Mouse (Mus musculus) myocyte (in vitro differentiated cells): ENCODE measurements around the gene Nos1. TPM values are rescaled to one million over a fixed set of nuclear protein-coding genes. Genes with fewer than 3 reads are reported as not detected.

Experiments
- H3K27me3 ChIP-seq: one replicate; pipeline ENCODE4 v1.6.1; 2011; ENCODE audit not compliant: control insufficient read depth, insufficient read depth, insufficient read length
- H3K36me3 ChIP-seq: one replicate; pipeline ENCODE4 v1.6.1; 2011; ENCODE audit not compliant: control insufficient read depth, insufficient read depth
- H3K4me2 ChIP-seq: one replicate; pipeline ENCODE4 v1.6.1; 2011; ENCODE audit warnings: low read depth, control low read depth
- H3K4me3 ChIP-seq: one replicate; pipeline ENCODE4 v1.5.1; 2011; ENCODE audit warnings: mild to moderate bottlenecking, control low read depth, moderate library complexity
- H3K79me2 ChIP-seq: one replicate; pipeline ENCODE4 v1.6.1; 2011; ENCODE audit not compliant: control insufficient read depth, insufficient read depth
- H3ac ChIP-seq: one replicate; pipeline ENCODE4 v1.6.1; 2011; ENCODE audit not compliant: control insufficient read depth, insufficient read length
- CEBPB ChIP-seq: IDR thresholded peaks from 2 replicates; pipeline ENCODE4 v1.6.1; 2011; ENCODE audit warnings: mild to moderate bottlenecking, moderate library complexity; ENCODE audit not compliant: poor library complexity, insufficient read depth, severe bottlenecking
- E2F4 ChIP-seq: IDR thresholded peaks from one replicate; pipeline ENCODE4 v1.6.1; 2011; ENCODE audit warnings: mild to moderate bottlenecking, control low read depth, moderate library complexity; ENCODE audit not compliant: insufficient read depth
- MAX ChIP-seq: IDR thresholded peaks from one replicate; pipeline ENCODE4 v1.6.1; 2011; ENCODE audit warnings: low read depth, mild to moderate bottlenecking, control low read depth
- MYOD1 ChIP-seq, 3 experiments: IDR thresholded peaks; one replicate each; pipeline ENCODE4 v1.6.1; 2011; ENCODE audit warnings: control low read depth in 2 of 3, low read depth in 2 of 3, mild to moderate bottlenecking in 2 of 3, moderate library complexity in 1 of 3; ENCODE audit not compliant: insufficient read length in 2 of 3, control insufficient read depth in 1 of 3
- MYOG ChIP-seq, 3 experiments: IDR thresholded peaks; one replicate each; pipeline ENCODE4 v1.6.1; 2011; ENCODE audit warnings: control low read depth in 2 of 3, low read depth in 2 of 3, mild to moderate bottlenecking in 2 of 3; ENCODE audit not compliant: insufficient read length in 2 of 3, control insufficient read depth in 1 of 3, insufficient read depth in 1 of 3
- POLR2A ChIP-seq: IDR thresholded peaks from one replicate; pipeline ENCODE4 v1.6.1; 2011; ENCODE audit warnings: low read depth, mild to moderate bottlenecking, control low read depth, moderate library complexity; ENCODE audit not compliant: insufficient read length
- POLR2AphosphoS2 ChIP-seq: IDR thresholded peaks from one replicate; pipeline ENCODE4 v1.6.1; 2011; ENCODE audit warnings: low read depth, control low read depth; ENCODE audit not compliant: insufficient read length
- REST ChIP-seq: IDR thresholded peaks from one replicate; pipeline ENCODE4 v1.6.1; 2011; ENCODE audit warnings: mild to moderate bottlenecking, control low read depth, moderate library complexity; ENCODE audit not compliant: insufficient read depth, insufficient read length
- SRF ChIP-seq: IDR thresholded peaks from one replicate; pipeline ENCODE4 v1.6.1; 2011; ENCODE audit warnings: low read depth; ENCODE audit not compliant: control insufficient read depth, insufficient read length
- TCF12 ChIP-seq: IDR thresholded peaks from one replicate; pipeline ENCODE4 v1.6.1; 2011; ENCODE audit warnings: mild to moderate bottlenecking, control low read depth; ENCODE audit not compliant: poor library complexity, insufficient read depth, severe bottlenecking
- TCF3 ChIP-seq: IDR thresholded peaks from one replicate; pipeline ENCODE4 v1.6.1; 2011; ENCODE audit warnings: low read depth, control low read depth; ENCODE audit not compliant: insufficient read length
- USF1 ChIP-seq: IDR thresholded peaks from one replicate; pipeline ENCODE4 v1.6.1; 2011; ENCODE audit warnings: low read depth, mild to moderate bottlenecking, control low read depth, moderate library complexity
- polyA plus RNA-seq: library from polyadenylated mRNA; unstranded; fragments of >200 nt; fragmentation: generic; extraction: Trizol; gene quantifications from one replicate; pipeline ENCODE4 v1.2.1, GENCODE M21; 2012; ENCODE audit warnings: missing spikeins

Nos1 gene
- polyA plus RNA-seq, 1 experiment: 0.30 TPM

DNA sequence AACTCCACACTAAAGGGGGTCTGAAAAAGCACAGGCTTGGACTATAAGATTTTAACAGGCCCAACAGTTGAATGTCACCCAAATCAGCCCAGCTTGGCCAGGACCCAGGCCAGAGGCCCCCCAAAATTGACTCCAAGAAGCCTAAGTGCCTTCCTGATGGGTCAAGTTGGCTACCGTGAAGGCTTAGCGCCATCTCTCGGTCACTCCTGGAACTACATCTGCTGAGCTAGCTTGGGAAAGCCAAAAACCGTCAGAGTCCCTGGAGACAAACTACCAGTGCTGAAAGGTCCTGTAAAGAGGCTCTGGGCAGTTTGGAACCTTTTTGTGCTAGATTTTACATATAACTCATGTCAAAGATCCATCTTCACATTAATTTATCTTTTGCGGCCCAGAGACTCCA is 56.1 kb downstream of the Nos1 start:
- H3ac ChIP-seq: no peak overlapping the region
- H3K4me2 ChIP-seq: no peak overlapping the region
- no peaks in the 10 kb centered on the region for H3K79me2 ChIP-seq
- no peaks in the 10 kb centered on the region for H3K27me3 ChIP-seq
- no peaks in the 10 kb centered on the region for H3K36me3 ChIP-seq
- no peak overlapping the region for H3K4me3 ChIP-seq
- TF ChIP-seq POLR2A (no peak), MYOD1 (IDR thresholded peaks at IDR 0.05; ENCODE audit: control insufficient read depth in 1 of 3, insufficient read length in 2 of 3, low read depth in 2 of 3) (no peak), E2F4 (no peak), TCF3 (no peak), SRF (no peak), POLR2AphosphoS2 (no peak), MYOG (IDR thresholded peaks at IDR 0.05; ENCODE audit: control insufficient read depth in 1 of 3, insufficient read depth in 1 of 3, insufficient read length in 2 of 3, low read depth in 2 of 3) (no peak), MAX (no peak), USF1 (no peak), REST (no peak), CEBPB (no peak)

DNA sequence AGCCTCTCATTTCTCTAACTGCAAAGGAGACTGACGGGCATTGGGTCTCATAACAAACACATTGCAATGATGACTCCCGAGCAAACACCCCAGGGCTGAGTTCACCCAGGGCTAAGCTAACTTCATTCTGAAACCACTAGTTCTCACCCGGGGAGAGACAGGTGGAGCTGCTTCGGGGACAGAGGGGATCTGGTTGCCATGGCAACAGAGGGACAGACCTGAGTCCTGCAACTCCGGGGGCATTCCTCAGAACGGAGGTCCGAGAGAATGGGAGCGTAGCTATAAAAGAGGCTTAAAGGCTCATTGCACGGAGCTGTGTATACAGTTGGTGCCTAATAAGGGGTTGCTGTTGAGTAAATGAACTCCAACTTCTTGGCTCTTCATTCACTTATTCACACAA is 56.9 kb downstream of the Nos1 start:
- TF ChIP-seq USF1 (no peak), MYOD1 (IDR thresholded peaks at IDR 0.05; ENCODE audit: control insufficient read depth in 1 of 3, insufficient read length in 2 of 3, low read depth in 2 of 3) (no peak), POLR2AphosphoS2 (no peak), REST (no peak), MYOG (IDR thresholded peaks at IDR 0.05; ENCODE audit: control insufficient read depth in 1 of 3, insufficient read depth in 1 of 3, insufficient read length in 2 of 3, low read depth in 2 of 3) (no peak), SRF (no peak), E2F4 (no peak), POLR2A (no peak), TCF3 (no peak), TCF12 (no peak), CEBPB (no peak), MAX (no peak)
- Histone ChIP-seq H3K79me2 (no peaks in the 10 kb centered on the region), H3K4me2 (no peak overlapping the region), H3K27me3 (no peaks in the 10 kb centered on the region), H3K36me3 (no peaks in the 10 kb centered on the region), H3K4me3 (no peak overlapping the region), H3ac (no peak overlapping the region)

DNA sequence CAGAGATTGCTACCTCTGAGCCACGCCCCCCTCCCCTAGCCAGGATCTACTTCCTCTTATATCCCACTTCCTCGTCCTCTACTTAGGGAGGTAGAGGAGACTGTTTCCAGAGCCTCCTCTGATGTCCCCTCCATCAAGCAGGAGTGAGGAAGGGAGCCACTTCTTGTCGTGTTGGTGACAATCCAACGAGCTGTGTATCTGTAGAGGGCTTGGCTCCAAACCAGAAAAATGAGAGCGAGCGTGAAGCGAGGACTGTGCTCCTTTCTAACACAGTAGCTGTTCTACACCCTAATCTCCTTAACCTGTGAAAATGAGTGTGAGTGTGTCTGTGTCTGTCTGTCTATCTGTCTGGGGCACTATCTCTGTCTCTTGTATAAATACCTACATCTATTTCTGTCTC is 58.7 kb downstream of the Nos1 start:
- no peak for TF ChIP-seq POLR2AphosphoS2
- TF ChIP-seq MAX: no peak
- no peak for TF ChIP-seq MYOG (IDR thresholded peaks at IDR 0.05; ENCODE audit: control insufficient read depth in 1 of 3, insufficient read depth in 1 of 3, insufficient read length in 2 of 3, low read depth in 2 of 3)
- TF ChIP-seq USF1: no peak
- no peak for TF ChIP-seq CEBPB
- TF ChIP-seq E2F4: no peak
- TF ChIP-seq REST: no peak
- no peak for TF ChIP-seq TCF3
- TF ChIP-seq TCF12: no peak
- TF ChIP-seq POLR2A: no peak
- no peak for TF ChIP-seq SRF
- TF ChIP-seq MYOD1 (IDR thresholded peaks at IDR 0.05; ENCODE audit: control insufficient read depth in 1 of 3, insufficient read length in 2 of 3, low read depth in 2 of 3): no peak
- H3ac ChIP-seq: no peak overlapping the region
- H3K4me3 ChIP-seq: no peak overlapping the region
- no peaks in the 10 kb centered on the region for H3K36me3 ChIP-seq
- H3K27me3 ChIP-seq: no peaks in the 10 kb centered on the region
- no peaks in the 10 kb centered on the region for H3K79me2 ChIP-seq
- H3K4me2 ChIP-seq: no peak overlapping the region

- H3K27me3 ChIP-seq: no peaks in the 10 kb centered on the region
- H3K4me3 ChIP-seq: no peak overlapping the region
- TF ChIP-seq CEBPB: no peak
- TF ChIP-seq SRF: no peak
- TF ChIP-seq MYOD1 (IDR thresholded peaks at IDR 0.05; ENCODE audit: control insufficient read depth in 1 of 3, insufficient read length in 2 of 3, low read depth in 2 of 3): no peak
- no peak for TF ChIP-seq TCF3
- TF ChIP-seq MYOG (IDR thresholded peaks at IDR 0.05; ENCODE audit: control insufficient read depth in 1 of 3, insufficient read depth in 1 of 3, insufficient read length in 2 of 3, low read depth in 2 of 3): no peak
- TF ChIP-seq USF1: no peak
- no peak for TF ChIP-seq TCF12
- TF ChIP-seq E2F4: no peak
- no peak for TF ChIP-seq POLR2AphosphoS2
- TF ChIP-seq POLR2A: no peak
- no peak for TF ChIP-seq REST
- no peak for TF ChIP-seq MAX
- no peak overlapping the region for H3K4me2 ChIP-seq
- no peaks in the 10 kb centered on the region for H3K36me3 ChIP-seq
- no peak overlapping the region for H3ac ChIP-seq
- H3K79me2 ChIP-seq: no peaks in the 10 kb centered on the region
These were observed 59.4 kb downstream of the Nos1 start for GRCm38 (mm10) chr5:117840203-117840602.
